Mouse (Mus musculus) limb, embryonic 15.5 days (tissue): ENCODE results near the gene Scp2. TPM values are rescaled to one million over a fixed set of nuclear protein-coding genes. Genes with fewer than 3 reads are reported as not detected.
A peak's percentile ranks its signal among the peaks of the same experiment; 100 is the strongest.
"Not testable (repeated sequence)": the region's sequence is repeated elsewhere in the genome, so short reads cannot be mapped to it uniquely, and the experiment has no call there.

Experiments
- ATAC-seq: fragments of 200-750 bp; cut with Nextera tagmentation; 2 replicates; pipeline ENCODE4 v1.8.0; 2017; ENCODE audit warnings: low read depth, moderate TSS enrichment; ENCODE audit not compliant: insufficient number of reproducible peaks, low FRiP score, low TSS enrichment
- H3K27ac ChIP-seq: fragments of 300-500 bp; sonication (generic); 2 replicates; pipeline ENCODE4 v1.5.1; 2015; ENCODE audit warnings: moderate library complexity, mild to moderate bottlenecking, inconsistent platforms
- H3K27me3 ChIP-seq: fragments of 300-500 bp; sonication (generic); 2 replicates; pipeline ENCODE4 v1.6.1; 2015; ENCODE audit warnings: inconsistent platforms
- H3K36me3 ChIP-seq: fragments of 300-500 bp; sonication (generic); 2 replicates; pipeline ENCODE4 v1.6.1; 2015; ENCODE audit warnings: inconsistent platforms
- H3K4me1 ChIP-seq: fragments of 300-500 bp; sonication (generic); 2 replicates; pipeline ENCODE4 v1.6.1; 2015; ENCODE audit warnings: inconsistent platforms
- H3K4me2 ChIP-seq: fragments of 300-500 bp; sonication (generic); 2 replicates; pipeline ENCODE4 v1.6.1; 2015; ENCODE audit warnings: mild to moderate bottlenecking, inconsistent platforms
- H3K4me3 ChIP-seq: fragments of 300-500 bp; sonication (generic); 2 replicates; pipeline ENCODE4 v1.5.1; 2015; ENCODE audit warnings: mild to moderate bottlenecking, inconsistent platforms
- H3K9ac ChIP-seq: fragments of 300-500 bp; sonication (generic); 2 replicates; pipeline ENCODE4 v1.6.1; 2015; ENCODE audit warnings: inconsistent platforms
- H3K9me3 ChIP-seq: fragments of 300-500 bp; sonication (generic); 2 replicates; pipeline ENCODE4 v1.6.1; 2016; ENCODE audit warnings: inconsistent platforms
- WGBS: fragments of 180-500 bp; shearing (Covaris S2); methylation state at CpG from one replicate; pipeline ENCODE4 v1.1.7; 2015; 5-methylcytosine and 5-hydroxymethylcytosine counted together
- polyA plus RNA-seq: library from polyadenylated mRNA; unstranded; fragments of >200 nt; fragmentation: Nextera tagmentation; extraction: Ambion mirVana; gene quantifications from 2 replicates; pipeline ENCODE4 v1.2.1, GENCODE M21; 2015

Gene Scp2
- polyA plus RNA-seq, 1 experiment from 2014 or later = 225 TPM

DNA sequence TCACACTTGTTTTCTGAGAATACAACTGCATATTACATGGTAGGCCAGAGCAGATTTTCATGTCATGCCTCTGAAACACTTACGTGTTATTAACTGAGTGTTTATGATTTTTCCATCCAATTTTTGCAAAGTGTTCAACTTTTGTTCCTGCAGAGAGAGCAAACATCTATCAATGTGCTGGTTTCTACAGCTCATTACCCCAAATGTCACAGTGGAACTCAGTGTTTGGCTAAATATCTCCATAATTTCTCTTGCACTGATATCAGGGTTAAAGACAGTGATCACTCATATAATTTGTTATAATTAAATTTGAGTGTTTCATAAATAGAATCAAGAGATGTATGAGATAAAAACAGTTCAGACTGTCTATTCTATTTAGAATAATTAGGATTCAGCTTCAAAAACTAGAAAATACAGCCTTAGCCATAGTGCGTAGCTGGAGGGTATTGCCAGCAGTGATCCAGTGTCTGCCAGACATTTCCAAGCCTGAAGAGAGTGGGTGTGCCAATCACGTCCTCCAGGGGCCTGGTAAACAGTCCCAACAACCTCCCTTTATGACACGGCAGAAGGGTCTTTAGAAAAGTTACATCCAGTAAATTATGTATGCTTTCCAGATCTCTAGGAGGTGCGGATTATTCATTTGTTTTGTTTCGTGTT, 51.9 kb downstream of the Scp2 start:
- Histone ChIP-seq H3K27me3 (no peaks in the 10 kb centered on the region), H3K4me2 (no peak overlapping the region), H3K9me3 (no peaks in the 10 kb centered on the region), H3K4me3 (no peak overlapping the region), H3K4me1 (no peaks in the 10 kb centered on the region), H3K9ac (no peak overlapping the region), H3K27ac (no peak overlapping the region), H3K36me3 (peaks cover 5% of the 10 kb centered on the region; the same call in 1 of the 2 replicates)
- ATAC-seq = no peak
- WGBS = 81% methylated on average over 6 of the region's 6 CpGs

DNA sequence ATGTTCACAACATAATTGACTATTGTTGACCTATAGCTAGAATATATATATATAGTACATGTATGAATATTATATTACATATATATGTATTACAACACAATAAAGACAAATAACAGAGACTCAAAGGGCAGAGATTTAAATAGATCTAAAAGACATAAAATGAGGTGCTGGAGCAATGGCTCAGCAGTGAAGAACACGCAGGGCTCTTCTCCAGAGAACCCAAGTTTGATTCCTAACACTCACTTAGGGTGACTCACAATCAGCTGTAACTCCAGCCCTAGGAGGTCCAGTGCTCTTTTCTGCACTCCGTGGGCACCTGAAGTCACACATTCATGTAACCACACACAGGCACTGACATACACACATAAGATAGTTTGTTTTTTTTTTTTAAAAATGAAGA, 60.8 kb downstream of the Scp2 start:
- ATAC-seq = no peak
- H3K9ac ChIP-seq = no peak overlapping the region
- H3K9me3 ChIP-seq = no peaks in the 10 kb centered on the region
- WGBS = 85% methylated on average over 2 of the region's 2 CpGs
- no peaks in the 10 kb centered on the region for H3K27me3 ChIP-seq
- no peak overlapping the region for H3K4me3 ChIP-seq
- no peaks in the 10 kb centered on the region for H3K4me1 ChIP-seq
- no peak overlapping the region for H3K27ac ChIP-seq
- H3K4me2 ChIP-seq = no peak overlapping the region
- peaks cover 6% of the 10 kb centered on the region; the same call in 1 of the 2 replicates for H3K36me3 ChIP-seq

DNA sequence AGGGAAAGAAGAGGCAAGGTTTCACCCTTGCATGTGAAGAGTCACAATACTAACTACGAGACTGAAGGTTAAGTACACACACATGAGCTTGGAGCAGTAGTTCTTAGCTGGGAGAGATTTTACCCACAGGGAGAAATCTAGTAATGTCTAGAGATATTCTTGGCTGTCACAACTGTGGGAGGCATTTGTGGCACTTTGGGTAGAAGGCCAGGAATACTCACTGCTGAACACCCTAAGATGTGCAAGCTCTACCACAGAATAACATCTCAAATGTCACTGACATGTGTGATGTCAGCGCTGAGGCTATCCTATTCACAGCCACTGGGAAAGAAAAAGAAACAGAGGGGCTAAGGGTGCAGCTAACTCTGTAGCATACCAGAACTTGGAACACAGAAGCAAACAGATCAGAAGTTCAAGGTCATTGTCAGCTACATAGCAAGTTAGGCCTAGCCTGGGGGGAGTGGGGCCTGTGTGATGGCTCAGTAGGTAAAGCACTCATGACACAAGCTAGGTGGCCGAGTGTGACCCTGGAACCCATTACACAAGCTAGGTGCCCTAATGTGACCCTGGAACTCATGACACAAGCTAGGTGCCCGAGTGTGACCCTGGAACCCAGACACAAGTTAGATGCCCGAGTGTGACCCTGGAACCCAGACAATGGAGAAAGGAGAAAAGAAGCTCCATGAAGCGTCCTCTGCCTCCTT, 61.6 kb downstream of the Scp2 start:
- no peaks in the 10 kb centered on the region for H3K4me1 ChIP-seq
- no peaks in the 10 kb centered on the region for H3K9me3 ChIP-seq
- H3K4me3 ChIP-seq = no peak overlapping the region
- no peak overlapping the region for H3K9ac ChIP-seq
- no peak overlapping the region for H3K4me2 ChIP-seq
- no peak overlapping the region for H3K27ac ChIP-seq
- H3K27me3 ChIP-seq = no peaks in the 10 kb centered on the region
- WGBS = 85% methylated on average over 6 of the region's 6 CpGs
- ATAC-seq = no peak
- H3K36me3 ChIP-seq = peaks cover 6% of the 10 kb centered on the region; the same call in 1 of the 2 replicates

DNA sequence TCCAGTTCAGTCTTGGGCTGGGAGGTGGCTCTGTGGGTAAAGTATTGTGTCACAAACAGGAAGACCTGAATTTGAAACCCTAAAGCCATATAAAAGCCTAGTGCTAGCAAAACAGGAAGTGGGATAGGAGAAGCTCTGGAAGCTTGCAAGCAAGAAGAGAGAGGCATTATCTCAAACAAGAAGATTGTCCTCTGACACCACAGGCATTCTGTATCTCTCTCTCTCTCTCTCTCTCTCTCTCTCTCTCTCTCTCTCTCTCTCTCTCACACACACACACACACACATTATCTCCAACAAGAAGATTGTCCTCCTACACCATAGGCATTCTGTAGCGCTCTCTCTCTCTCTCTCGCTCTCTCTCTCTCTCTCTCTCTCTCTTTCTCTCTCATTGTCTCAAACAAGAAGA, 62.4 kb downstream of the Scp2 start:
- Histone ChIP-seq H3K36me3 (peaks cover 6% of the 10 kb centered on the region; the same call in 1 of the 2 replicates), H3K27ac (no peak overlapping the region), H3K4me3 (no peak overlapping the region), H3K9ac (no peak overlapping the region), H3K4me1 (no peaks in the 10 kb centered on the region), H3K27me3 (no peaks in the 10 kb centered on the region), H3K4me2 (no peak overlapping the region), H3K9me3 (no peaks in the 10 kb centered on the region)
- ATAC-seq = no peak
- WGBS = 87% methylated on average over 2 of the region's 2 CpGs

DNA sequence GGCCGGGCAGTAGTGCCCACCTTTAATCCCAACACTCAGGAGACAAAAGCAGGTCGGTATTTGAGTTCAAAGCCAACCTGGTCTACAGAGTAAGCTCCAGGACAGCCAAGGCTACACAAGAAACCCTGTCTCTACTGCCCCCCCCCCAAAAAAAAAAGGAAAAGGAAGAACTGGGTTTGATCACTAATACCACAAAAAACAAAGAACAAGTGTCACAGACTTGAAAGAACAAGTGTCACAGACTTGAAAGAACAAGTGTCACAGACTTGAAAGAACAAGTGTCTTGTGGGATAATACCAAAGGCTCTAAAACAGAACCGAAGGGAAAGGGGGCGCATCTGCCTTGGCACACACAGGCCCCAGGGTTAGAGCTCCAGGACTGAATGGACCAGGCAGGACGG, 63.9 kb downstream of the Scp2 start:
- Histone ChIP-seq H3K4me2 (no peak overlapping the region), H3K4me1 (no peaks in the 10 kb centered on the region), H3K27me3 (no peaks in the 10 kb centered on the region), H3K9ac (no peak overlapping the region), H3K4me3 (no peak overlapping the region), H3K36me3 (0 out of 2 replicates have a peak, but pooled peaks cover 2% of the 10 kb centered on the region), H3K27ac (no peak overlapping the region), H3K9me3 (no peaks in the 10 kb centered on the region)
- ATAC-seq = no peak
- 73% methylated on average over 5 of the region's 5 CpGs for WGBS

DNA sequence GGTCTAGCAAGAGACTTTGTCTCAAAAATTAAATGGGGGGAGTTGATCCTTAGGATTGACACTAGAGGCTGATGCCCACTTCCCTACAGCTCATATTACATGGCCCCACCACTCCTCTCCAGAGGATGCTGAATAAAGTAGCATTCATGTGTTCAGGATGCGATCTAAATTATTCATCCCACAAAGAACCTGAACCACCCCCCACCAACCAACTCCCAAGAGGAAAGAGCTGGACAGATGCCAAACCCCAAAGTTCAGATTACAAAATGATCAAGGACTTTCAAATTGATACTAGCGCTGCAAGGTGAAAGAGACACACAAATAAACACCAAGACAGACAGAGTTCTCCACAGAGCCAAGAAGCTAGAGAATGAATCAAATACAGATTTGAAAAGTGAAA, 65.0 kb downstream of the Scp2 start:
- no peak overlapping the region for H3K27ac ChIP-seq
- ATAC-seq = no peak

DNA sequence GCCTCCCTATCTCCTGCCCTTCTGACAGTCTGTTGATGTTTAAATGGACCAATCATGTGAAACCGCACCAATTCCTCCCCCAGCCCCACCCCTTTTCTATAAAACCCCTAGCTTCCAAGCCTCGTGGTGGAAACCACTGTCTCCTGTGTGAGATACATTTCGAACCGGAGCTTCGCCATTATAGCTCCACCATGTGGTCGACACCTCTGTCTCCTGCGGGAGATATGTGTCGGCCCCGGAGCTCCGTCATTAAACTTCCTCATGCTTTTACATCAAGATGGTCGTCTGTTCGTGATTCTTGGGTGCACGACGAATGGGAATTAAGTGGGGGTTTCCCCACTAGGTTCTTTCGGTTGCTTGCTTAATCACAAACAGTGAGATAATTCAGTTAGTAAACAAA, 65.6 kb downstream of the Scp2 start:
- H3K4me2 ChIP-seq, H3K9me3 ChIP-seq, H3K4me3 ChIP-seq, H3K27ac ChIP-seq, ATAC-seq, H3K9ac ChIP-seq, H3K4me1 ChIP-seq, H3K36me3 ChIP-seq, H3K27me3 ChIP-seq: not testable (repeated sequence)
- WGBS = 76% methylated on average over 15 of the region's 15 CpGs

More for the DNA sequence above, 65.0 kb downstream of the Scp2 start:
- Histone ChIP-seq H3K36me3 (0 out of 2 replicates have a peak, but pooled peaks cover 2% of the 10 kb centered on the region), H3K4me1 (no peaks in the 10 kb centered on the region), H3K27me3 (no peaks in the 10 kb centered on the region), H3K4me2 (no peak overlapping the region), H3K4me3 (no peak overlapping the region), H3K9ac (no peak overlapping the region), H3K9me3 (no peaks in the 10 kb centered on the region)
- 58% methylated on average over 2 of the region's 2 CpGs for WGBS

DNA sequence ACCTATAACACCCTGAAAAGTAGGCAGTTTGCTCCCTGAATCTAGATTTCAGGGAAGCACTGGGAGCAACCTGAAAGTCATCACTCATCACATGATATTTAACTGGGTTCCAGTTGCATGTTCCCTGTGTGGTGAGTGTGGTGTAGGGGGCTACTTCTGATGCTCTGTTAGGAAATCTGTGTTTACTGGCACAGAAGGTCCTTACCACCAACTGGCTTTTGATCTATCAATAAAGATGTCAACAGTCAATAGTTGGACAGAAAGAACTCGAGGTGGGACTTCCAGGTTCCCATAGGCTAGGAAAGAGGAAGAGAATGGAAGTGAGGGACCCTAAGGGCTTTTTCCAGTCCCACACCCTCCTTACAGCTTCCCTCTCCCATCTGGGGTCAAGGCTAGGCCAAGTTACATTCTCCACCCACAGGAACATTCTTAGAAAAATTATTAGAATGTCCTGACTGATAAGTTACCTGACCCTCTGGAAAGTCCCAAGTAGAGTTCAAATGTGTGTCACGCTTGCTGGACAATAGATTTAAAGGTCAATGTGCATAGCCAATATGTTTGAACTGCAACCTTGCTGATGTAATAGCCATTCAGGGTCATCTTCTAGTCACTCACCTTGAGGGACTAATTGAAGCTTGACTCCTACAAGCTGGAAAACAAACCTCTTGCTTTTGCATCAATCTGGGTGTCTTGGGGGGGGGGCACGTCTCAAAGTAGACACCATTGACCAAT, 67.4 kb downstream of the Scp2 start:
- Histone ChIP-seq H3K27me3 (no peaks in the 10 kb centered on the region), H3K27ac (no peak overlapping the region), H3K4me3 (no peak overlapping the region), H3K36me3 (no peaks in the 10 kb centered on the region), H3K9me3 (no peaks in the 10 kb centered on the region), H3K4me2 (no peak overlapping the region), H3K4me1 (no peaks in the 10 kb centered on the region), H3K9ac (no peak overlapping the region)
- ATAC-seq = no peak
- WGBS = 68% methylated on average over 3 of the region's 3 CpGs

DNA sequence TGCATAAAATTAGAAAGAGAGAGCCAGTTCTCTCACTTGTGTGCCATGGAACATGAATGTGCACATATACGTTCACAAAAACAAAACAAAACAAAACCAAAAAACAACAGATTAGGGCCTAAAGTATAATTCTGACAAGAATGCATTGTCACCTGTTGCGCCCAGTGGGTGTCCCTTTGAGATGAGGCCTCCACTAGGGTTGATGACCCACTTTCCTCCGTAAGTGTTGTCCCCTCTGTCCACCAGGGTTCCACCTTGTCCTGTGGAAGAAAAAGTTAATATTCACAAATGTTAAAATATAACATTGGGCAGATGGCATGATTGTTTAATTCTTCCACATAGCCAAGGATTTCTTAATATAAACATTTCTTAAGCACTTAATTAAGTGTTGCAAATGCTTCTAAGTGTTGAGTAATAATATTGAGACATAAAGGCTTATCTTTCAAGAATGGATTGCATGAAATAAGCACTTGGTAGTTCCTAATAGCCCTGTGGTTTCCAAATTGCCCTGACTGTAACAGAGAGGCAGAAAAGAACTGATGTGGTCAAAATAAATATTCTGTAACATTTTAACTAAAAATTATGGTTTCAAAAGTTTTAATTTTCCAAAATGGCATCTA, 70.5 kb downstream of the Scp2 start:
- no peaks in the 10 kb centered on the region for H3K9me3 ChIP-seq
- ATAC-seq = no peak
- 82% methylated on average over 3 of the region's 3 CpGs for WGBS

DNA sequence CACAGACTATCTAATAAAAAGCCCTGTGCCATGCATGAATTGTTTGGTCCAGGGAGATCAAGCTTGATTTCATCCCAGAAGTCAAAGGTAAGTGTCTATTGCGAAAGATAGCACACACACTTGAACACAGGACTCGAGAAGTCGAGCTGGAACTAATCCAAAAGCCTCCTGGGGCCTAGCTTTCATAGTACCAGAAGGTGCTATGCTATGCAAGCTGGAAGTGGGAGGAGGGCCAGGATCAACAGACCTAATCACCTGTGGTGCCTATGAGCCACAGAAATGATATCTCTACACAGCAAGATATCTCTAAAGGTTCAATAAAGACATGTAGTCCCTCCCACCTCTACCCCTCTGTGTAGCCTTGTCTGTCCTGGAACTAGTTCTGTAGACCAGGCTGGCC, 72.7 kb downstream of the Scp2 start:
- H3K4me2 ChIP-seq = no peak overlapping the region
- H3K36me3 ChIP-seq = peaks cover 12% of the 10 kb centered on the region
- no peak overlapping the region for H3K27ac ChIP-seq
- no peak for ATAC-seq
- H3K4me1 ChIP-seq = peaks cover 12% of the 10 kb centered on the region
- H3K27me3 ChIP-seq = no peaks in the 10 kb centered on the region
- no peaks in the 10 kb centered on the region for H3K9me3 ChIP-seq
- H3K4me3 ChIP-seq = no peak overlapping the region
- 88% methylated on average over 3 of the region's 3 CpGs for WGBS
- H3K9ac ChIP-seq = no peak overlapping the region

More for the DNA sequence above, 70.5 kb downstream of the Scp2 start:
- Histone ChIP-seq H3K27ac (no peak overlapping the region), H3K4me1 (peaks cover 12% of the 10 kb centered on the region), H3K4me3 (no peak overlapping the region), H3K4me2 (no peak overlapping the region), H3K9ac (no peak overlapping the region), H3K27me3 (no peaks in the 10 kb centered on the region), H3K36me3 (no peaks in the 10 kb centered on the region)

DNA sequence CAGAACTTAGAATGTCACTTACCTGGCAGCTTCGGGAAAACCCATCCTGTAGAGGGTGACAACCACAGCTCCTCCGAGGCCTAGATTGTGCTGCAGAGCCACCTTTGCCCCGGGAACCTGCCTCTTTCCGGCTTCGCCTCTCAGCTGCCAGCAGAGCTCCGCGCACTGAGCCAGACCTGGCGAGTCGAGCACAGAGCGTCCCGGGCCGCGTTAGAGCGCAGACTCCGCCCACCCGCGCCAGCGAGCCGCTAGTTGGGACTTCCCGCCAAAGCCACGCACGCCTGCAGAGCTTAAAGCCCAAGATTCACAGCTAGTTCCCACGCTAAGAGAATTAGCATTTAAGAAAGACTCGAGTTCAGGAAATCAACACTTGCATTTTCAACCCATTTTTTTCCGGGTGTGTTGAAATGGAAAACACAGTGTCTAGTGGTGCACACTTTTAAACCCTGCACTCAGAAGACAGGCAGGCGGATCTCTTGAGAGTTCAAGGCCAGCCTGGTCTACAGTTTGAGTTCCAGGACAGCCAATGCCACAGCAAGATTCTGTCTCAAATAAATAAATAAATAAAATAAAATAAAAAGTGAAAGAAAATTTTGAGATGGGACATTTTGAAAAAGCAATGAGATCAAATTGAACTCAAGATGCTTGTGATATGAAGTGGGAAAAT, 73.4 kb downstream of the Scp2 start:
- Histone ChIP-seq H3K4me2 (peak overlapping the region; percentile 69), H3K36me3 (peaks cover 14% of the 10 kb centered on the region), H3K27ac (no peak overlapping the region; the same call in 1 of the 2 replicates), H3K9ac (peak overlapping the region; percentile 54; the same call in 1 of the 2 replicates), H3K27me3 (no peaks in the 10 kb centered on the region), H3K9me3 (no peaks in the 10 kb centered on the region), H3K4me3 (peak overlapping the region; percentile 55), H3K4me1 (peaks cover 12% of the 10 kb centered on the region)
- ATAC-seq = peak; percentile 90
- 3% methylated on average over 26 of the region's 26 CpGs for WGBS
